17 mouse cellular contexts compared by ENCODE assay signal in the genomic region with DNA sequence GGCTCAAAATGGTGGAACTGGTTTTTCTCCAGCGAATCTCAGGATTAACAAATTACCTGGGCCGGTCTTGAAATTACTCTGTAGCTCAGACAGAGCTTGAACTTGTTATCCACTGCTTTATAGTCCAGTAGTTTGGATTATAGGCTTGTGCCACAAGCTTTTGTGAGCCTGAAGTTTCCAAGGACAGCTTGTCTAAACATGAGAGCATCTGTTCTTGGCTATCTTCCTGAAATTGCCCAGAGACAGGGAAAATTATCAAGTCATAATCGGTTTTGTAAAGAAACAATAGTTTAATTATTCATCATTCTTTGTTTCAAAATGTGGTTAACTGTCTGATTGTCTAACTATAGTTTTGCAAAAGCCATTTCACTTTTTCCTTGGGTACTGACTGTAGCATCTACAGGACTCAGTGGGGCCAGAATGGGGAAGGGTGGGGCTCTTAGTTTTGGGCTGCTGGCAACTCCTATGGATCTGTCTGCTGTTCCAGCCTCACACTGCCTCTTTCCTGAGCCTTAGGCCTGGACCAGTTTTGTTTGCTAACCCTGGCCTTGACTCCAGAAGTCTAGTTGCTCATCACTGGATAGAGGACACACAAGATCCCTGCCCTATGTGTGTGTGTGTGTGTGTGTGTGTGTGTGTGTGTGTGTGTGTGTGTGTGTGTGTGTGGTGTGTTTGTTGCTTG. TPM values are rescaled to one million over a fixed set of nuclear protein-coding genes. Genes with fewer than 3 reads are reported as not detected.
DNase-seq lines count a peak whose midpoint lies in the region; ATAC-seq and TF ChIP-seq lines count a peak whose summit lies in the region.
"Had no signal": no experiment of that assay in that cellular context is flagged by ENCODE, and none has a peak within 500 bp of the region (broad histone marks: within the 10 kb centered on the region; RNA-seq: fewer than 3 reads in every experiment).

No protein-coding gene starts in this region.

- DNase-seq in forebrain, embryonic 11.5 days (ENCODE audit: low spot score) = no peak
- DNase-seq in layer of hippocampus, adult 2 months (ENCODE audit: low spot score in 2 of 2) = no peak
- DNase-seq in layer of hippocampus, adult 9-11 months = no peak
- DNase-seq in MEL (ENCODE audit: low read depth, low spot score) = peak; percentile 14
- DNase-seq in spleen, postnatal 4 days (ENCODE audit: low spot score in 2 of 2) = no peak
- no peak for DNase-seq in midbrain, postnatal 0 days (ENCODE audit: low spot score)
- DNase-seq: gastrocnemius, postnatal 25 days; kidney, postnatal 36 days; lung, postnatal 14 days; right cerebral cortex, postnatal 25 days had no signal

- no peaks in the 10 kb centered on the region; the same call in 1 of the 2 replicates for H3K79me2 ChIP-seq in MEL (ENCODE audit: control insufficient read depth, insufficient read depth, low read length, poor library complexity)

- no peaks in the 10 kb centered on the region for H3K27me3 ChIP-seq in forebrain, embryonic 15.5 days
- no peaks in the 10 kb centered on the region for H3K27me3 ChIP-seq in forebrain, embryonic 11.5 days (ENCODE audit: control insufficient read depth, insufficient read depth, low read length)
- no peaks in the 10 kb centered on the region for H3K27me3 ChIP-seq in MEL (ENCODE audit: control insufficient read depth in 1 of 2, insufficient read depth in 2 of 2, low read length in 2 of 2)
- no peaks in the 10 kb centered on the region for H3K27me3 ChIP-seq in midbrain, postnatal 0 days (ENCODE audit: insufficient read depth, low read length)
- H3K27me3 ChIP-seq: midbrain, embryonic 15.5 days; neural tube, embryonic 15.5 days; stomach, embryonic 15.5 days had no signal

- H3K9me3 ChIP-seq in forebrain, embryonic 15.5 days = no peaks in the 10 kb centered on the region
- no peaks in the 10 kb centered on the region for H3K9me3 ChIP-seq in forebrain, embryonic 11.5 days (ENCODE audit: control insufficient read depth, low read length)
- H3K9me3 ChIP-seq in MEL (replicated peaks; ENCODE audit: insufficient read depth, low read length) = no peaks in the 10 kb centered on the region
- no peaks in the 10 kb centered on the region for H3K9me3 ChIP-seq in midbrain, postnatal 0 days (ENCODE audit: low read length)
- H3K9me3 ChIP-seq: hindbrain, embryonic 10.5 days; midbrain, embryonic 15.5 days; neural tube, embryonic 15.5 days; stomach, embryonic 15.5 days had no signal

- peak overlapping the region; percentile 14; the same call in 1 of the 2 replicates for H3K27ac ChIP-seq in forebrain, embryonic 15.5 days (replicated peaks)
- no peak overlapping the region for H3K27ac ChIP-seq in forebrain, embryonic 11.5 days (ENCODE audit: low read depth, low read length)
- H3K27ac ChIP-seq in layer of hippocampus, adult 2 months = peak overlapping the region; percentile 82
- H3K27ac ChIP-seq in MEL (ENCODE audit: control insufficient read depth, low read depth, low read length) = no peak overlapping the region
- peak overlapping the region; percentile 66 for H3K27ac ChIP-seq in cortical plate, adult 2 months (ENCODE audit: insufficient read depth, low read length)
- no peak overlapping the region for H3K27ac ChIP-seq in midbrain, postnatal 0 days (ENCODE audit: low read depth, low read length)
- H3K27ac ChIP-seq: hindbrain, embryonic 10.5 days; midbrain, embryonic 15.5 days; neural tube, embryonic 15.5 days; stomach, embryonic 15.5 days had no signal

- TF ChIP-seq EP300 in MEL (IDR thresholded peaks at IDR 0.05; ENCODE audit: low read depth in 1 of 2, low read length in 2 of 2) = no peak

- H3K9ac ChIP-seq in forebrain, embryonic 15.5 days (replicated peaks) = no peak overlapping the region
- no peak overlapping the region for H3K9ac ChIP-seq in forebrain, embryonic 11.5 days (ENCODE audit: low read length)
- no peak overlapping the region for H3K9ac ChIP-seq in MEL (ENCODE audit: control insufficient read depth, low read depth, low read length, poor library complexity, severe bottlenecking)
- no peak overlapping the region for H3K9ac ChIP-seq in midbrain, postnatal 0 days (replicated peaks; ENCODE audit: low read length, poor library complexity, severe bottlenecking)
- H3K9ac ChIP-seq: midbrain, embryonic 15.5 days; neural tube, embryonic 15.5 days; stomach, embryonic 15.5 days had no signal

- peaks cover 9% of the 10 kb centered on the region; the same call in 1 of the 2 replicates for H3K4me1 ChIP-seq in forebrain, embryonic 15.5 days
- no peaks in the 10 kb centered on the region for H3K4me1 ChIP-seq in forebrain, embryonic 11.5 days (replicated peaks; ENCODE audit: control insufficient read depth, insufficient read depth, low read length)
- peaks cover 0 to 14% of the 10 kb centered on the region in 2 experiments; a peak in 3 of 4 replicates for H3K4me1 ChIP-seq in MEL (ENCODE audit: control insufficient read depth in 1 of 2, insufficient read depth in 2 of 2, low read length in 2 of 2)
- peaks cover 17% of the 10 kb centered on the region for H3K4me1 ChIP-seq in cortical plate, adult 2 months (ENCODE audit: control insufficient read depth, insufficient read depth, low read length)
- no peaks in the 10 kb centered on the region for H3K4me1 ChIP-seq in midbrain, postnatal 0 days (ENCODE audit: insufficient read depth, low read length)
- H3K4me1 ChIP-seq: hindbrain, embryonic 10.5 days; midbrain, embryonic 15.5 days had no signal

- no peak overlapping the region for H3K4me3 ChIP-seq in forebrain, embryonic 15.5 days
- H3K4me3 ChIP-seq in forebrain, embryonic 11.5 days (ENCODE audit: low read depth, low read length) = no peak overlapping the region
- no peak overlapping the region for H3K4me3 ChIP-seq in layer of hippocampus, adult 2 months
- H3K4me3 ChIP-seq in MEL (ENCODE audit: control insufficient read depth in 1 of 2, insufficient read depth in 1 of 2, low read depth in 2 of 2, low read length in 2 of 2) = no peak overlapping the region
- H3K4me3 ChIP-seq in cortical plate, adult 2 months (ENCODE audit: insufficient read depth, low read length) = no peak overlapping the region
- no peak overlapping the region for H3K4me3 ChIP-seq in midbrain, postnatal 0 days (ENCODE audit: low read depth, low read length)
- H3K4me3 ChIP-seq: erythroblast, embryonic 14.5 days; hindbrain, embryonic 10.5 days; midbrain, embryonic 15.5 days; neural tube, embryonic 15.5 days; stomach, embryonic 15.5 days had no signal

- TF ChIP-seq POLR2A in MEL (IDR thresholded peaks at IDR 0.05; ENCODE audit: control insufficient read depth in 1 of 2, insufficient read depth in 1 of 2, low read depth in 1 of 2, low read length in 2 of 2, poor library complexity in 1 of 2) = no peak
- no peak for TF ChIP-seq POLR2A in cortical plate, adult 2 months (IDR thresholded peaks at IDR 0.05; ENCODE audit: extremely low read depth, insufficient read depth, low read length)

- TF ChIP-seq RAD21 in MEL (IDR thresholded peaks at IDR 0.05; ENCODE audit: low read depth, low read length) = no peak

- H3K4me2 ChIP-seq in forebrain, embryonic 15.5 days (replicated peaks) = no peak overlapping the region
- no peak overlapping the region for H3K4me2 ChIP-seq in forebrain, embryonic 11.5 days (ENCODE audit: low read depth, low read length, severe bottlenecking)
- no peak overlapping the region for H3K4me2 ChIP-seq in midbrain, postnatal 0 days (ENCODE audit: low read depth, low read length, poor library complexity, severe bottlenecking)
- H3K4me2 ChIP-seq: midbrain, embryonic 15.5 days; neural tube, embryonic 15.5 days; stomach, embryonic 15.5 days had no signal

- WGBS in forebrain, embryonic 15.5 days = 81% methylated on average over 3 of the region's 3 CpGs
- 94% methylated on average over 3 of the region's 3 CpGs for WGBS in forebrain, embryonic 11.5 days
- 89% methylated on average over 3 of the region's 3 CpGs for WGBS in midbrain, postnatal 0 days

- no peak for TF ChIP-seq CTCF in layer of hippocampus, adult 2 months (conservative IDR thresholded peaks at IDR 0.05)
- no peak for TF ChIP-seq CTCF in MEL (IDR thresholded peaks at IDR 0.05 in 2 of 3, conservative IDR thresholded peaks at IDR 0.05 in 1 of 3; ENCODE audit: control insufficient read depth in 1 of 3, insufficient read depth in 1 of 3, low read depth in 2 of 3, low read length in 3 of 3, poor library complexity in 1 of 3, severe bottlenecking in 1 of 3)
- TF ChIP-seq CTCF in cortical plate, adult 2 months (IDR thresholded peaks at IDR 0.05; ENCODE audit: extremely low read depth, insufficient read depth, low read length) = no peak
- no peak for TF ChIP-seq CTCF in midbrain, postnatal 0 days (IDR thresholded peaks at IDR 0.05)

- no peaks in the 10 kb centered on the region for H3K36me3 ChIP-seq in forebrain, embryonic 15.5 days
- H3K36me3 ChIP-seq in forebrain, embryonic 11.5 days (ENCODE audit: control insufficient read depth, insufficient read depth, low read length) = no peaks in the 10 kb centered on the region
- peaks cover 0 to 16% of the 10 kb centered on the region in 2 experiments; a peak in 2 of 4 replicates for H3K36me3 ChIP-seq in MEL (ENCODE audit: control insufficient read depth in 1 of 2, insufficient read depth in 2 of 2, low read length in 2 of 2)
- H3K36me3 ChIP-seq in midbrain, postnatal 0 days (ENCODE audit: insufficient read depth, low read length) = no peaks in the 10 kb centered on the region
- H3K36me3 ChIP-seq: midbrain, embryonic 15.5 days; neural tube, embryonic 15.5 days; stomach, embryonic 15.5 days had no signal

- peak; percentile 47; the same call in 1 of the 2 replicates for ATAC-seq in forebrain, embryonic 15.5 days (replicated peaks)
- no peak for ATAC-seq in forebrain, embryonic 11.5 days (replicated peaks; ENCODE audit: low FRiP score)
- ATAC-seq in midbrain, postnatal 0 days (ENCODE audit: low FRiP score) = no peak
- ATAC-seq: midbrain, embryonic 15.5 days had no signal

TF ChIP-seq in MEL, 35 proteins besides CTCF, POLR2A, EP300 and RAD21:
- TF ChIP-seq MXI1 (IDR thresholded peaks at IDR 0.05; ENCODE audit: low read depth, low read length) = no peak

RNA-seq across cellular contexts. Expression of a gene that starts 17.4 kb away (rescaled TPM):
- 63.0 and 65.3 TPM in 2 replicates for polyA plus RNA-seq in forebrain, embryonic 15.5 days (2015; fragmentation: Nextera tagmentation; extraction: Ambion mirVana)
- polyA plus RNA-seq in forebrain, embryonic 11.5 days (2014; fragmentation: Nextera tagmentation; extraction: Ambion mirVana) = 81.4 and 88.7 TPM in 2 replicates
- 100 to 1,000 TPM; 117 to 130 TPM for total RNA-seq in layer of hippocampus, adult 2 months (2021)
- total RNA-seq in MEL (2012; rRNA removed) = 18.3 and 20.6 TPM in 2 replicates
- polyA plus RNA-seq in MEL (2012; ENCODE audit: insufficient read depth in 1 of 2, insufficient read length in 2 of 2, low read depth in 1 of 2, low replicate concordance in 2 of 2, missing spikeins in 1 of 2) = 100 to 1,000 TPM in 1 of 2 experiments, 10 to 100 TPM in 1; 27.6 to 124 TPM
- polyA plus RNA-seq in cortical plate, adult 2 months (2012; rRNA removed) = 50.4 and 57.2 TPM in 2 replicates
- 41.4 and 49.5 TPM in 2 replicates for total RNA-seq in midbrain, postnatal 0 days (2014; rRNA removed)
- polyA plus RNA-seq in midbrain, postnatal 0 days (2015; fragmentation: Nextera tagmentation; extraction: Ambion mirVana) = 31.4 and 33.1 TPM in 2 replicates

Comparison
In these comparisons a context has a peak if more than half of its experiments do, and no peak if none do; other contexts are left out.
1. H3K27ac ChIP-seq: peak in forebrain, embryonic 15.5 days (single experiment), layer of hippocampus, adult 2 months (single experiment) and cortical plate, adult 2 months (single experiment); none in forebrain, embryonic 11.5 days (single experiment), MEL (single experiment) and midbrain, postnatal 0 days (single experiment).